Mouse (Mus musculus): Measurements from ENCODE around the gene Pilra. TPM values are rescaled to one million over a fixed set of nuclear protein-coding genes. Genes with fewer than 3 reads are reported as not detected.

The Pilra gene
- total RNA-seq, 2 experiments from 2014 or later: 0.71 to 1.2 TPM

GRCm38 (mm10) chr5:137828694-137829093 is 7.4 kb downstream of the Pilra start:
- intact Hi-C loops (cut with DNase I): no loop called here
- no peak for DNase-seq (ENCODE audit: extremely low spot score in 1 of 2, low spot score in 2 of 2)

- intact Hi-C loops (cut with DNase I): no loop called here
Observed at GRCm38 (mm10) chr5:137826421-137826820, 9.7 kb downstream of the Pilra start.

GRCm38 (mm10) chr5:137825971-137826370 is 10.1 kb downstream of the Pilra start:
- intact Hi-C loops (cut with DNase I): no loop called here
- DNase-seq (ENCODE audit: extremely low spot score in 1 of 2, low spot score in 2 of 2): no peak

More at GRCm38 (mm10) chr5:137826421-137826820, 9.7 kb downstream of the Pilra start:
- DNase-seq (ENCODE audit: extremely low spot score in 1 of 2, low spot score in 2 of 2): no peak

GRCm38 (mm10) chr5:137825030-137825429 is 11.1 kb downstream of the Pilra start:
- no peak for DNase-seq (ENCODE audit: extremely low spot score in 1 of 2, low spot score in 2 of 2)
- intact Hi-C loops (cut with DNase I): no loop called here

GRCm38 (mm10) chr5:137823455-137824045 is 12.5 kb downstream of the Pilra start:
- intact Hi-C loops (cut with DNase I): no loop called here
- no peak for DNase-seq (ENCODE audit: extremely low spot score in 1 of 2, low spot score in 2 of 2)

GRCm38 (mm10) chr5:137822602-137823001 is 13.5 kb downstream of the Pilra start:
- intact Hi-C loops (cut with DNase I): no loop called here
- no peak for DNase-seq (ENCODE audit: extremely low spot score in 1 of 2, low spot score in 2 of 2)

- no peak for DNase-seq (ENCODE audit: extremely low spot score in 1 of 2, low spot score in 2 of 2)
- intact Hi-C loops (cut with DNase I): no loop called here
Observed at GRCm38 (mm10) chr5:137822126-137822525, 14.0 kb downstream of the Pilra start.

GRCm38 (mm10) chr5:137817466-137818222 is 18.4 kb downstream of the Pilra start:
- intact Hi-C loops (cut with DNase I): no loop called here
- DNase-seq (ENCODE audit: extremely low spot score in 1 of 2, low spot score in 2 of 2): no peak

- intact Hi-C loops (cut with DNase I): no loop called here
- DNase-seq (ENCODE audit: extremely low spot score in 1 of 2, low spot score in 2 of 2): no peak
Observed at GRCm38 (mm10) chr5:137808316-137808715, 27.8 kb downstream of the Pilra start.

- intact Hi-C loops (cut with DNase I): no loop called here
- no peak for DNase-seq (ENCODE audit: extremely low spot score in 1 of 2, low spot score in 2 of 2)
Observed at GRCm38 (mm10) chr5:137806158-137806557, 29.9 kb downstream of the Pilra start.

GRCm38 (mm10) chr5:137800917-137801316 is 35.2 kb downstream of the Pilra start:
- intact Hi-C loops (cut with DNase I): no loop called here
- DNase-seq (ENCODE audit: extremely low spot score in 1 of 2, low spot score in 2 of 2): no peak

GRCm38 (mm10) chr5:137796606-137797005 is 39.5 kb downstream of the Pilra start:
- intact Hi-C loops (cut with DNase I): loop anchor here (10.0 kb wide), 1 partner anchor 338 kb away; no protein-coding TSS in a partner anchor

GRCm38 (mm10) chr5:137791553-137791952 is 44.5 kb downstream of the Pilra start:
- intact Hi-C loops (cut with DNase I): loop anchor here (5.0 to 10.0 kb wide), 4 partner anchors 86 to 343 kb away; partner anchors contain the start of gene Zkscan1
- no peak for DNase-seq (ENCODE audit: extremely low spot score in 1 of 2, low spot score in 2 of 2)

More at GRCm38 (mm10) chr5:137796606-137797005, 39.5 kb downstream of the Pilra start:
- no peak for DNase-seq (ENCODE audit: extremely low spot score in 1 of 2, low spot score in 2 of 2)

- intact Hi-C loops (cut with DNase I): no loop called here
- DNase-seq (ENCODE audit: extremely low spot score in 1 of 2, low spot score in 2 of 2): peak in 1 of 2 experiments; percentile 23
Observed at GRCm38 (mm10) chr5:137788946-137789531, 47.0 kb downstream of the Pilra start.

GRCm38 (mm10) chr5:137788171-137788570 is 47.9 kb downstream of the Pilra start:
- intact Hi-C loops (cut with DNase I): no loop called here
- DNase-seq (ENCODE audit: extremely low spot score in 1 of 2, low spot score in 2 of 2): peak in 1 of 2 experiments; percentile 59

- DNase-seq (ENCODE audit: extremely low spot score in 1 of 2, low spot score in 2 of 2): peak; percentile 95
- intact Hi-C loops (cut with DNase I): no loop called here
Observed at GRCm38 (mm10) chr5:137787151-137787928, 48.7 kb downstream of the Pilra start, which contains the start of the genes Mepce and Zcwpw1. Gene Mepce (minus strand): TSS chr5:137787655. Gene Zcwpw1 (plus strand): TSS chr5:137787798.

- intact Hi-C loops (cut with DNase I): no loop called here
- peak; percentile 99 for DNase-seq (ENCODE audit: extremely low spot score in 1 of 2, low spot score in 2 of 2)
Observed at GRCm38 (mm10) chr5:137786109-137786942, 49.8 kb downstream of the Pilra start.
